Comparison of ENCODE assay signal across 8 mouse cellular contexts in the genomic region with DNA sequence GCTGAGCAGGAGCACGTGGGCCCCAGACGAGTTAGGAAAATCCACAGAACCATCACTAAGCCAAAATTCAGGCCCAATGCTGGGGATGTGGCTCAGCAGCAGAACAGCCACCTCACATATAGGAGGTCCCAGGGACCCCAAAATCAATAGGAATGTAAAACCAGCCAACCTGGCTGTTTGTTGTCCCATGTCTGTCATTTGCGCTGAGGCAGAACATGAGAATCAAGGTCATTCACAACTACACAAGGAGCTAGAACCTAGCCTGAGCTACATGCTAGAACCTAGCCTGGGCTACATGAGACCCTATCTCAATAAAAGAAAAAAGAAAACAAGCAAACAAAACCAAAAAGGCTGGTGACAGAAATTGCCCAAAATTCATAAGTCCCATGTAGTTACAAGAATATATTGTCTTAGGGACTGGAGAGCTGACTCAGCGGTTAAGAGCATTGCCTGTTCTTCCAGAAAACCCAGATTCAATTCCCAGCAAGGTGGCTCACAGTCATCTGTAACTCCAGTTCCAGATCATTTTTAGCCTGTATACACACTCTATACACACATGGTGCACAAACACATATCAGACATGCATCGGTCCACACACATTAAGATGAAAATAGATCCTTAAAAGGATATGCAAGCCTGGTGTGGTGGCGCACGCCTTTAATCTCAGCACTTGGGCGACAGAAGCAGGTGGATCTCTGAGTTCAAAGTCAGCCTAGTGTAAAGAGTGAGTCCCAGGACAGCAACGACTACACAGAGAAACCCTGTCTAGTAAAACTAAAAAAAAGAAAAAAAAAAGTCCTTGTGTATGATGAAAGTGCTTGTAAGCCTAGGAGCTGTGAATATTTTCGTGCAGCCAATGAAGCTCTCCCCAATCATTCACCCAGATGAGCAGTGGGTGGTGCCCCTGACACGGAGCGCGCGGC. TPM values are rescaled to one million over a fixed set of nuclear protein-coding genes. Genes with fewer than 3 reads are reported as not detected.
DNase-seq lines count a peak whose midpoint lies in the region; ATAC-seq and TF ChIP-seq lines count a peak whose summit lies in the region.

No protein-coding gene starts in this region.

- 37% methylated on average over 14 of the region's 14 CpGs for WGBS in kidney, embryonic 14.5 days
- 37% methylated on average over 14 of the region's 14 CpGs for WGBS in hindbrain, embryonic 14.5 days
- whole genome bisulfite sequencing in midbrain, embryonic 15.5 days: 36% methylated on average over 14 of the region's 14 CpGs

- no peaks in the 10 kb centered on the region for H3K4me1 ChIP-seq in kidney, embryonic 14.5 days (ENCODE audit: control insufficient read depth, insufficient read depth, low read length)
- H3K4me1 ChIP-seq in bone marrow macrophage, adult 2 months (ENCODE audit: control insufficient read depth, insufficient read depth, low read length): peaks cover 5% of the 10 kb centered on the region
- no peaks in the 10 kb centered on the region for H3K4me1 ChIP-seq in hindbrain, embryonic 14.5 days (replicated peaks; ENCODE audit: control insufficient read depth, insufficient read depth, low read length)
- peaks cover 20% of the 10 kb centered on the region for H3K4me1 ChIP-seq in midbrain, embryonic 15.5 days

- H3K4me3 ChIP-seq in kidney, embryonic 14.5 days (ENCODE audit: low read length): peak overlapping the region; percentile 45; the same call in 1 of the 2 replicates
- H3K4me3 ChIP-seq in bone marrow macrophage, adult 2 months (ENCODE audit: insufficient read depth, low read length): peak overlapping the region; percentile 55
- peak overlapping the region; percentile 34 for H3K4me3 ChIP-seq in hindbrain, embryonic 14.5 days (replicated peaks; ENCODE audit: low read length)
- peak overlapping the region; percentile 45 for H3K4me3 ChIP-seq in midbrain, embryonic 15.5 days

- no peak for DNase-seq in kidney, adult 18-20 months
- DNase-seq in hindbrain, embryonic 14.5 days (ENCODE audit: low spot score): no peak
- no peak for DNase-seq in frontal cortex, postnatal 14 days (ENCODE audit: low spot score in 2 of 2)
- DNase-seq in thymus, postnatal 14 days: no peak
- DNase-seq in urinary bladder, postnatal 25 days (ENCODE audit: low spot score): no peak

- H3K27me3 ChIP-seq in kidney, embryonic 14.5 days (ENCODE audit: control insufficient read depth, insufficient read depth, low read length): no peaks in the 10 kb centered on the region
- H3K27me3 ChIP-seq in hindbrain, embryonic 14.5 days (ENCODE audit: control insufficient read depth, insufficient read depth, low read length): no peaks in the 10 kb centered on the region
- no peaks in the 10 kb centered on the region for H3K27me3 ChIP-seq in midbrain, embryonic 15.5 days (replicated peaks)

- H3K9ac ChIP-seq in kidney, embryonic 14.5 days (ENCODE audit: low read depth, low read length): no peak overlapping the region
- H3K9ac ChIP-seq in hindbrain, embryonic 14.5 days: peak overlapping the region; percentile 35; the same call in 1 of the 2 replicates
- peak overlapping the region; percentile 34 for H3K9ac ChIP-seq in midbrain, embryonic 15.5 days

- TF ChIP-seq CTCF in bone marrow macrophage, adult 2 months (IDR thresholded peaks at IDR 0.05; ENCODE audit: low read depth, low read length): no peak

- ATAC-seq in kidney, embryonic 14.5 days (ENCODE audit: low FRiP score, low TSS enrichment): no peak; the same call in none of the 2 replicates
- no peak for ATAC-seq in hindbrain, embryonic 14.5 days (ENCODE audit: low FRiP score)
- peak; percentile 31 for ATAC-seq in midbrain, embryonic 15.5 days (replicated peaks)

- H3K36me3 ChIP-seq in kidney, embryonic 14.5 days (ENCODE audit: control insufficient read depth, insufficient read depth, low read length): no peaks in the 10 kb centered on the region
- no peaks in the 10 kb centered on the region for H3K36me3 ChIP-seq in hindbrain, embryonic 14.5 days (replicated peaks; ENCODE audit: control insufficient read depth, insufficient read depth)
- H3K36me3 ChIP-seq in midbrain, embryonic 15.5 days (replicated peaks): no peaks in the 10 kb centered on the region

- H3K4me2 ChIP-seq in kidney, embryonic 14.5 days (replicated peaks; ENCODE audit: low read depth, low read length): peak overlapping the region; percentile 70
- peak overlapping the region; percentile 66 for H3K4me2 ChIP-seq in hindbrain, embryonic 14.5 days (replicated peaks)
- peak overlapping the region; percentile 72 for H3K4me2 ChIP-seq in midbrain, embryonic 15.5 days

- H3K27ac ChIP-seq in kidney, embryonic 14.5 days (ENCODE audit: low read depth, low read length): no peak overlapping the region
- H3K27ac ChIP-seq in bone marrow macrophage, adult 2 months (ENCODE audit: insufficient read depth, low read depth, low read length): peak overlapping the region; percentile 37
- peak overlapping the region; percentile 40; the same call in 1 of the 2 replicates for H3K27ac ChIP-seq in hindbrain, embryonic 14.5 days
- H3K27ac ChIP-seq in midbrain, embryonic 15.5 days: peak overlapping the region; percentile 92

- H3K9me3 ChIP-seq in kidney, embryonic 14.5 days (ENCODE audit: control insufficient read depth, low read length): no peaks in the 10 kb centered on the region
- H3K9me3 ChIP-seq in hindbrain, embryonic 14.5 days (ENCODE audit: control insufficient read depth, low read length): no peaks in the 10 kb centered on the region
- H3K9me3 ChIP-seq in midbrain, embryonic 15.5 days: no peaks in the 10 kb centered on the region

- no peak for TF ChIP-seq POLR2A in bone marrow macrophage, adult 2 months (IDR thresholded peaks at IDR 0.05; ENCODE audit: borderline replicate concordance, low read depth, low read length)

RNA-seq across cellular contexts. Expression of gene Angptl6, which starts 2.1 kb away (rescaled TPM):
- polyA plus RNA-seq in kidney, embryonic 14.5 days (2014; fragmentation: Nextera tagmentation; extraction: Ambion mirVana): 2.0 and 2.2 TPM in 2 replicates
- 1.4 and 1.7 TPM in 2 replicates for polyA plus RNA-seq in bone marrow macrophage, adult 2 months (2012; ENCODE audit: insufficient read depth, insufficient read length, missing spikeins)
- 11.8 and 12.8 TPM in 2 replicates for polyA plus RNA-seq in hindbrain, embryonic 14.5 days (2014; fragmentation: Nextera tagmentation; extraction: Ambion mirVana)
- polyA plus RNA-seq in midbrain, embryonic 15.5 days (2015; fragmentation: Nextera tagmentation; extraction: Ambion mirVana): 15.3 and 16.8 TPM in 2 replicates

RNA-seq across cellular contexts. Expression of gene A230050P20Rik, which starts 8.9 kb away (rescaled TPM):
- polyA plus RNA-seq in kidney, embryonic 14.5 days (2014; fragmentation: Nextera tagmentation; extraction: Ambion mirVana): 6.1 and 7.8 TPM in 2 replicates
- 19.9 and 23.5 TPM in 2 replicates for polyA plus RNA-seq in bone marrow macrophage, adult 2 months (2012; ENCODE audit: insufficient read depth, insufficient read length, missing spikeins)
- 5.8 and 6.9 TPM in 2 replicates for polyA plus RNA-seq in hindbrain, embryonic 14.5 days (2014; fragmentation: Nextera tagmentation; extraction: Ambion mirVana)
- polyA plus RNA-seq in midbrain, embryonic 15.5 days (2015; fragmentation: Nextera tagmentation; extraction: Ambion mirVana): 6.8 and 7.3 TPM in 2 replicates

RNA-seq across cellular contexts. Expression of gene Ppan, which starts 10.6 kb away (rescaled TPM):
- 82.3 and 90.0 TPM in 2 replicates for polyA plus RNA-seq in kidney, embryonic 14.5 days (2014; fragmentation: Nextera tagmentation; extraction: Ambion mirVana)
- 9.2 and 11.9 TPM in 2 replicates for polyA plus RNA-seq in bone marrow macrophage, adult 2 months (2012; ENCODE audit: insufficient read depth, insufficient read length, missing spikeins)
- 39.5 and 40.5 TPM in 2 replicates for polyA plus RNA-seq in hindbrain, embryonic 14.5 days (2014; fragmentation: Nextera tagmentation; extraction: Ambion mirVana)
- 49.1 and 50.5 TPM in 2 replicates for polyA plus RNA-seq in midbrain, embryonic 15.5 days (2015; fragmentation: Nextera tagmentation; extraction: Ambion mirVana)

RNA-seq across cellular contexts. Expression of gene Eif3g, which starts 21.0 kb away (rescaled TPM):
- polyA plus RNA-seq in kidney, embryonic 14.5 days (2014; fragmentation: Nextera tagmentation; extraction: Ambion mirVana): 327 and 329 TPM in 2 replicates
- polyA plus RNA-seq in bone marrow macrophage, adult 2 months (2012; ENCODE audit: insufficient read depth, insufficient read length, missing spikeins): 65.4 and 71.5 TPM in 2 replicates
- 216 and 231 TPM in 2 replicates for polyA plus RNA-seq in hindbrain, embryonic 14.5 days (2014; fragmentation: Nextera tagmentation; extraction: Ambion mirVana)
- 245 and 249 TPM in 2 replicates for polyA plus RNA-seq in midbrain, embryonic 15.5 days (2015; fragmentation: Nextera tagmentation; extraction: Ambion mirVana)

RNA-seq across cellular contexts. Expression of gene Rdh8, which starts 59.1 kb away (rescaled TPM):
- not detected in 2 replicates for polyA plus RNA-seq in kidney, embryonic 14.5 days (2014; fragmentation: Nextera tagmentation; extraction: Ambion mirVana)
- polyA plus RNA-seq in bone marrow macrophage, adult 2 months (2012; ENCODE audit: insufficient read depth, insufficient read length, missing spikeins): not detected in 2 replicates
- polyA plus RNA-seq in hindbrain, embryonic 14.5 days (2014; fragmentation: Nextera tagmentation; extraction: Ambion mirVana): not detected in 2 replicates
- polyA plus RNA-seq in midbrain, embryonic 15.5 days (2015; fragmentation: Nextera tagmentation; extraction: Ambion mirVana): not detected in 2 replicates
